ENCODE assay signal across 7 mouse cellular contexts in genomic region chr10:23788056-23788600, GRCm38 (mm10). TPM values are rescaled to one million over a fixed set of nuclear protein-coding genes. Genes with fewer than 3 reads are reported as not detected.
A peak's percentile ranks its signal among the peaks of the same experiment; 100 is the strongest.
DNase-seq lines count a peak whose midpoint lies in the region; ATAC-seq and TF ChIP-seq lines count a peak whose summit lies in the region.

No protein-coding gene starts in this region.

- H3K9me3 ChIP-seq in forebrain, embryonic 12.5 days: no peaks in the 10 kb centered on the region
- no peaks in the 10 kb centered on the region for H3K9me3 ChIP-seq in limb, embryonic 15.5 days

- 2% methylated on average over 8 of the region's 8 CpGs for WGBS in spleen, adult 2 months
- WGBS in forebrain, embryonic 12.5 days: 14% methylated on average over 8 of the region's 8 CpGs
- 3% methylated on average over 8 of the region's 8 CpGs for WGBS in limb, embryonic 15.5 days

- H3K4me2 ChIP-seq in forebrain, embryonic 12.5 days: peak overlapping the region; percentile 65
- peak overlapping the region; percentile 55 for H3K4me2 ChIP-seq in limb, embryonic 15.5 days

- no peak for TF ChIP-seq POLR2A in spleen, adult 2 months (IDR thresholded peaks at IDR 0.05; ENCODE audit: low read depth, low read length)

- peaks cover 12% of the 10 kb centered on the region for H3K36me3 ChIP-seq in spleen, adult 2 months (ENCODE audit: control insufficient read depth, insufficient read depth, low read length)
- H3K36me3 ChIP-seq in forebrain, embryonic 12.5 days (replicated peaks): peaks cover 29% of the 10 kb centered on the region
- peaks cover 26% of the 10 kb centered on the region for H3K36me3 ChIP-seq in limb, embryonic 15.5 days

- no peak for ATAC-seq in forebrain, embryonic 12.5 days (ENCODE audit: low FRiP score)
- ATAC-seq in limb, embryonic 15.5 days (ENCODE audit: insufficient number of reproducible peaks, low FRiP score, low TSS enrichment, low read depth): no peak

- no peaks in the 10 kb centered on the region for H3K27me3 ChIP-seq in spleen, adult 2 months (ENCODE audit: control insufficient read depth, insufficient read depth, low read length)
- H3K27me3 ChIP-seq in forebrain, embryonic 12.5 days: no peaks in the 10 kb centered on the region
- no peaks in the 10 kb centered on the region for H3K27me3 ChIP-seq in limb, embryonic 15.5 days

- peak overlapping the region; percentile 75 for H3K9ac ChIP-seq in forebrain, embryonic 12.5 days
- peak overlapping the region; percentile 57 for H3K9ac ChIP-seq in limb, embryonic 15.5 days

- TF ChIP-seq CTCF in spleen, adult 2 months (IDR thresholded peaks at IDR 0.05; ENCODE audit: extremely low read depth, insufficient read depth, insufficient read length, insufficient replicate concordance): no peak

- no peak overlapping the region for H3K27ac ChIP-seq in spleen, adult 2 months (ENCODE audit: insufficient read depth, low read length)
- peak overlapping the region; percentile 73; the same call in 1 of the 2 replicates for H3K27ac ChIP-seq in forebrain, embryonic 12.5 days
- H3K27ac ChIP-seq in limb, embryonic 15.5 days: peak overlapping the region; percentile 88

- DNase-seq in spleen, adult 2 months (ENCODE audit: low read depth in 1 of 2, low spot score in 2 of 2): no peak
- DNase-seq in spleen, postnatal 4 days (ENCODE audit: low spot score in 2 of 2): no peak
- no peak for DNase-seq in embryo, embryonic 10 days (ENCODE audit: low spot score)
- DNase-seq in right cerebral cortex, postnatal 10 days (ENCODE audit: low spot score in 2 of 2): no peak
- DNase-seq in left cerebral cortex, adult 18-20 months (ENCODE audit: low spot score in 2 of 2): no peak

- H3K4me1 ChIP-seq in spleen, adult 2 months (ENCODE audit: control insufficient read depth, insufficient read depth, insufficient read length): no peaks in the 10 kb centered on the region; the same call in 1 of the 2 replicates
- peaks cover 20% of the 10 kb centered on the region for H3K4me1 ChIP-seq in forebrain, embryonic 12.5 days
- H3K4me1 ChIP-seq in limb, embryonic 15.5 days: peaks cover 27% of the 10 kb centered on the region

- peak overlapping the region; percentile 73 for H3K4me3 ChIP-seq in spleen, adult 2 months (ENCODE audit: extremely low read depth, insufficient read depth, insufficient read length)
- H3K4me3 ChIP-seq in forebrain, embryonic 12.5 days (replicated peaks): peak overlapping the region; percentile 85
- H3K4me3 ChIP-seq in limb, embryonic 15.5 days: peak overlapping the region; percentile 85

RNA-seq across cellular contexts. Expression of gene Rps12, which starts 1.1 kb away (rescaled TPM):
- 1,677 and 2,344 TPM in 2 replicates for polyA plus RNA-seq in spleen, adult 2 months (2012; rRNA removed)
- 117 and 131 TPM in 2 replicates for polyA plus RNA-seq in forebrain, embryonic 12.5 days (2016; fragmentation: Nextera tagmentation; extraction: Ambion mirVana)
- 171 and 214 TPM in 2 replicates for polyA plus RNA-seq in limb, embryonic 15.5 days (2015; fragmentation: Nextera tagmentation; extraction: Ambion mirVana)
- total RNA-seq in left cerebral cortex, adult 18-20 months (2021): 100 to 1,000 TPM; 216 to 218 TPM

RNA-seq across cellular contexts. Expression of gene Slc18b1, which starts 8.7 kb away (rescaled TPM):
- 1.1 TPM in 2 replicates for polyA plus RNA-seq in spleen, adult 2 months (2012; rRNA removed)
- polyA plus RNA-seq in forebrain, embryonic 12.5 days (2016; fragmentation: Nextera tagmentation; extraction: Ambion mirVana): 16.6 and 17.2 TPM in 2 replicates
- 14.2 and 16.0 TPM in 2 replicates for polyA plus RNA-seq in limb, embryonic 15.5 days (2015; fragmentation: Nextera tagmentation; extraction: Ambion mirVana)
- 10 to 100 TPM; 27.6 to 28.8 TPM for total RNA-seq in left cerebral cortex, adult 18-20 months (2021)
